Mouse (Mus musculus): ENCODE data around the gene Ceacam3. TPM values are rescaled to one million over a fixed set of nuclear protein-coding genes. Genes with fewer than 3 reads are reported as not detected.

Ceacam3 gene
- polyA plus RNA-seq, 1 experiment, result not detected

DNA sequence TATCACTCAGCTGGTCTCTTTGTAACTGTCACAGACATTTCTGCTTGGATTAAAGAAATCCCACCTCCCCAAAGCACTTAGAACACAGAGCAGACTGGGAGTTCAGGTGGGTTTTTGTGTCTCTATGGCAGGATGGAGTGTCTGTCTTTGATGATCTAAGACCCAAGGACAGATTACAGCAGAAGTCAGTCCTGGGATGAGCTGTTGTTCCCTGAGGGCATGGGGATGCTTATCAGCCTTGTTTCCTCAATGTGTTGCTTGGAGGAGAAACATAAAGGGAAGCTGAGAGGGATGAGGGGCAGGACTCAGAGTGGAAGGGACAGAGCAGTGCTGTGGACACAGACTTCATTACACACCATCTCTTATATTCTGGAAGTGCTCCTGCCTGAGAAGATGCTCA lies 53.1 kb downstream of the Ceacam3 start, which contains the start of gene Psg29:
Gene Psg29, plus strand, starts transcription at position 301 of the 400 bp plus-strand sequence.
- no peaks in the 10 kb centered on the region for H3K4me1 ChIP-seq (ENCODE audit: control insufficient read depth, insufficient read depth, insufficient read length)
- no peak for DNase-seq (ENCODE audit: low read depth in 1 of 2, low spot score in 2 of 2)
- no peak within 1 kb of the TSS for H3K4me3 ChIP-seq (ENCODE audit: extremely low read depth, insufficient read depth, insufficient read length)
- H3K27ac ChIP-seq (ENCODE audit: insufficient read depth, low read length), result no peak within 1 kb of the TSS
- TF ChIP-seq CTCF (IDR thresholded peaks at IDR 0.05; ENCODE audit: extremely low read depth, insufficient read depth, insufficient read length, insufficient replicate concordance) (no peak), POLR2A (IDR thresholded peaks at IDR 0.05; ENCODE audit: low read depth, low read length) (no peak)
- H3K27me3 ChIP-seq (ENCODE audit: control insufficient read depth, insufficient read depth, low read length), result no peaks in the 10 kb centered on the region
- no peaks in the 10 kb centered on the region for H3K36me3 ChIP-seq (ENCODE audit: control insufficient read depth, insufficient read depth, low read length)

DNA sequence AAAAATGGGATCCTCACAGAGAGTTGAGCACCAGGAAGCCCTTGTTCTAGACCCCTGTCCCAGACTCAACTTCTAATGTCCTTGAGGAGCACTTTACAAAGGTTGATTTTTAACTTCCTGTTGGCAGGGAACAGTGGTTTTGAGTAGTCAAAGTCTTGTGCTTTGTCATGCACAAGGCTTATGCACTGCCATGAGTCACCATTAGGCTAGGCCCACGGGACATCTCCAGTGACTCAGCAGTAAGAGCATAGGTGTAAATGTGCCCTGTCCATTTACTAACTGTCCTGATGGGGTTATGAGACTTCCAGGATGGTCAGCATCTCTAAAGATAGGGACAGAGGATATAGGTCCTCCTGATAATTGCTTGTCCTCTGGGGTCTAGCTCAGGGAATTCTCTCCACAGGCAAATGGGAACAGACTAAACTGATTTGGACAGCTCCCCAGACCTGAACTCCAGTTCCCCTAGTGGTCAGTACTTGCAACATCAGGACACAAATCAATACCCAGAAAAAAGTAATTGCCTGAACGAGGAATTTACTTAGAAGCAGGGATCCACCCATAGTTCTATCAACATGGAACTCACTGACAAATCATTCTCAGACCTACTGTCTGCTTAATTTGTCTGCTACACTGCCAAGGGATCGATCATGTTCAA lies 55.6 kb downstream of the Ceacam3 start:
- no peaks in the 10 kb centered on the region for H3K36me3 ChIP-seq (ENCODE audit: control insufficient read depth, insufficient read depth, low read length)
- WGBS, result 67% methylated on average over 3 of the region's 3 CpGs
- no peak for DNase-seq (ENCODE audit: low read depth in 1 of 2, low spot score in 2 of 2)
- TF ChIP-seq POLR2A (IDR thresholded peaks at IDR 0.05; ENCODE audit: low read depth, low read length) (no peak), CTCF (IDR thresholded peaks at IDR 0.05; ENCODE audit: extremely low read depth, insufficient read depth, insufficient read length, insufficient replicate concordance) (no peak)
- no peak overlapping the region for H3K27ac ChIP-seq (ENCODE audit: insufficient read depth, low read length)
- H3K27me3 ChIP-seq (ENCODE audit: control insufficient read depth, insufficient read depth, low read length), result no peaks in the 10 kb centered on the region
- no peaks in the 10 kb centered on the region for H3K4me1 ChIP-seq (ENCODE audit: control insufficient read depth, insufficient read depth, insufficient read length)
- H3K4me3 ChIP-seq (ENCODE audit: extremely low read depth, insufficient read depth, insufficient read length), result no peak overlapping the region

Other genes starting within 250 kb of the Ceacam3 start
- gene Ptgir, start 243.8 kb upstream of the Ceacam3 start, polyA plus RNA-seq (2012; rRNA removed), result 9.2 and 14.9 TPM in 2 replicates
- 166 and 198 TPM in 2 replicates for gene Calm3, start 226.2 kb upstream of the Ceacam3 start, polyA plus RNA-seq (2012; rRNA removed)
- 1.3 and 2.0 TPM in 2 replicates for gene Pnmal2, start 205.6 kb upstream of the Ceacam3 start, polyA plus RNA-seq (2012; rRNA removed)
- gene Pnmal1, start 190.6 kb upstream of the Ceacam3 start, polyA plus RNA-seq (2012; rRNA removed), result not detected in 2 replicates
- gene Gm42372, start 167.2 kb upstream of the Ceacam3 start, polyA plus RNA-seq (2012; rRNA removed), result 0.40 and 0.42 TPM in 2 replicates
- 2.0 and 2.2 TPM in 2 replicates for gene Ccdc8, start 157.6 kb upstream of the Ceacam3 start, polyA plus RNA-seq (2012; rRNA removed)
- gene Ppp5c, start 122.4 kb upstream of the Ceacam3 start, polyA plus RNA-seq (2012; rRNA removed), result 212 and 265 TPM in 2 replicates
- 1.2 and 1.9 TPM in 2 replicates for gene Hif3a, start 87.9 kb upstream of the Ceacam3 start, polyA plus RNA-seq (2012; rRNA removed)
- gene Psg16, start 76.2 kb upstream of the Ceacam3 start, polyA plus RNA-seq (2012; rRNA removed), result not detected in 2 replicates
- gene Psg29, start 53.2 kb downstream of the Ceacam3 start, polyA plus RNA-seq (2012; rRNA removed), result not detected in 2 replicates